Mouse (Mus musculus): ENCODE measurements around the gene Cblc. TPM values are rescaled to one million over a fixed set of nuclear protein-coding genes. Genes with fewer than 3 reads are reported as not detected.

Cblc gene
- 0.75 and 1.3 TPM in 2 replicates for polyA plus RNA-seq (2014; fragmentation: Nextera tagmentation; extraction: Ambion mirVana)

DNA sequence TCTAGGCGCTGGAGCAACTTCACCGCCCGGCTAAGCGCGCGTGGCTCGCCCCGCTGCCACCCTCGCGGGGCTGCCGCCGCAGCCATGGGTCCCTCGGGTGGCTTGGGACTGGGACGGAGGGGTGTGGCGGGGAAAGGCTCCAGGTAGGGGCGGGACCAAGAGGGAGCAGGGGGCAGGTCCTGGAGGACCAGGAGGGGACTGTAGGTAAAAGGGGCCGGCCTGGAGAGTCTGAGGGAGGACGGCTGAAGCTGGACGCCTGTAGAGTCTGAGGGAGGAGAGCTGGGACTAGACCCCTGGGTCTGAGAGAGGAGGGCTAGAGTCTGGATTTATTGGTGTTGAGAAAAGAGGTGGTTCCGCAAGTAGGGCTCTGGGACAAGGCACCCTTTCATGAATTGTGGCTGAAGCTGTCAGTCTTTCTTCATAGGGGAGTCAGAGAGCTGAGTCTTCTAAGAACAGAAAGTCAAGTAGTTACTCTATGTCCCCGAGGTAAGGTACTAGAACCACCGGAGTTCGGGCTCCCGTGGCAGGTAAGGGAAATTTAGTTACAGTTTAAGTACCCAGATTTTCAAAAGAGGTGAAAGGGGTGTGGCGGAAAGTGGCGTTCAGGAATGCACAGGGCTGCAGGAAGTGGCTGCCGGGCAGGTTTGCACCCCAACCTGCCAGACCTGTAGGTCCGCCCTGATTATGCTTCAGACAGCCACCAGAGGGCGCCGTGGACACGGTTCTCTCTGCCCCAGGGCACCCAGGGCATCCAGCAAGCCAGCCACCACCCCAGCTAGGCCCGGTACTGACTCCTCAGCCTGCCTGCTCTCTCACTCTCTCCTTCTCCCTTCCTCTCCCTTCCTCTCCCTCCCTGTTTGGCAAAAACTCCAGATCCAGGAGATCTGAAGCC is at the start of gene Cblc:
Cblc (minus strand) TSS at position 113 of the 892 bp plus-strand sequence.
- Histone ChIP-seq H3K4me1 (ENCODE audit: control insufficient read depth, insufficient read depth, low read length) (no peaks in the 10 kb centered on the region), H3K9me3 (ENCODE audit: control insufficient read depth, low read length) (no peaks in the 10 kb centered on the region; the same call in 1 of the 2 replicates), H3K27ac (replicated peaks; ENCODE audit: low read depth, low read length) (no peak within 1 kb of the TSS), H3K27me3 (ENCODE audit: control insufficient read depth, insufficient read depth, low read length) (peaks cover 18% of the 10 kb centered on the region), H3K4me3 (ENCODE audit: low read depth, low read length) (no peak within 1 kb of the TSS), H3K9ac (ENCODE audit: low read length) (no peak within 1 kb of the TSS), H3K4me2 (ENCODE audit: low read depth, severe bottlenecking) (peak within 1 kb of the TSS; percentile 23; the same call in 1 of the 2 replicates), H3K36me3 (ENCODE audit: control insufficient read depth, insufficient read depth, low read length) (no peaks in the 10 kb centered on the region)
- no peak; the same call in 1 of the 2 replicates for ATAC-seq (ENCODE audit: insufficient number of reproducible peaks, low FRiP score, low TSS enrichment, low read depth)
- 2% methylated on average over 31 of the region's 32 CpGs for WGBS
- DNase-seq (ENCODE audit: low spot score) = peak; percentile 85

DNA sequence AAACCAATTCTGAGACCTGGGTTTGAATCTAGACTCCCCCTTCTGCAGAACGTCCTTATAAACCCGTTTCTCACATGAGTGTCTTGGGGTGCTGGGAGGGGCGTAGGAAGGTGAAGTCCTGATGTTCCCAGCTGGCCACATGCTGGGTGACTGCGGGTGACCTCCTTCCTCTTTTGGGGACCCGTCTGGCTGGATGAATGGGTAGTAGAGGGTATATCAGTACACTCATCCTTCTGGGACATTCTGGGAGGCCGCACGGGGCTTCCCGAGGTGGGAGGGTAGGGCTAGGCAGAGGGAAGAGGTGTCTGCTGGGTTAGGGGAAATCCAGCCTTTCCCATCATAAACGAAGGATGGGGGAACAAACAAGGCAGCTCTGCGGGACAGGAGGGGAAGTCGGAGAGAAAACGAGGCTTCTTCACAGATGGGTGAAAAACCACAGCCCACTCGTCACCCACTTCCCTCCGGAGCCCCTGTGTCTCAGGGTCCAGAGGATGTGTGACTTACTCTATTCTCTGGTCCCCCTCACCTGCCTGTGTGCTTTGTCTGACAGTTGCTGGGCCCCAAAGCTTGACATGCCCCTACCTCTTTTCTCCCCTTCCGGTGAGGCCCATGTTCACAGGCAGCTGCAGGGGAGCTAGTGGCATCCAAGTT is 48.0 kb upstream of the Cblc start:
- WGBS = 65% methylated on average over 15 of the region's 15 CpGs
- Histone ChIP-seq H3K27ac (replicated peaks; ENCODE audit: low read depth, low read length) (no peak overlapping the region), H3K9ac (ENCODE audit: low read length) (no peak overlapping the region), H3K4me3 (ENCODE audit: low read depth, low read length) (no peak overlapping the region), H3K36me3 (ENCODE audit: control insufficient read depth, insufficient read depth, low read length) (no peaks in the 10 kb centered on the region), H3K9me3 (ENCODE audit: control insufficient read depth, low read length) (no peaks in the 10 kb centered on the region), H3K4me2 (ENCODE audit: low read depth, severe bottlenecking) (no peak overlapping the region), H3K27me3 (ENCODE audit: control insufficient read depth, insufficient read depth, low read length) (peaks cover 6% of the 10 kb centered on the region), H3K4me1 (ENCODE audit: control insufficient read depth, insufficient read depth, low read length) (no peaks in the 10 kb centered on the region)
- no peak for ATAC-seq (ENCODE audit: insufficient number of reproducible peaks, low FRiP score, low TSS enrichment, low read depth)
- no peak for DNase-seq (ENCODE audit: low spot score)

DNA sequence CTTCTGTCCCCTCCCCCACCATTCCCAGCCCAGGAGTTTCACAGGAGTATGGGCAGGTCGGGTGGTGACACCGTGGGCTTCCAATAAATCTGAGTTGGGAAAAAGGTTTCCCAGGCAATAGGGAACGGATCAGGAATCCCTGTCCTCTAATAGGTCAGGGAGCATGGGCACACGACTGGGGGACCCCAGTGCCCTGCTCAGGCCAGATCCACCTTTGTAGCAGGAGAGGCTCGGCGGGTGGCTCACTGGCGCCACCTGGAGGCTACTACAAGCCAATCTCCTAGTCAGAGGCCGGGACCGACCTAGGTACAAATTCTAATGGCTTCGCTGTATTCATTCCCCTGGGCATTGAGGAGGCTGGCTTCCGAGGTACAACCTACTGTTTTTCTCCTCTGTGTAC is 47.0 kb upstream of the Cblc start:
- H3K9me3 ChIP-seq (ENCODE audit: control insufficient read depth, low read length) = no peaks in the 10 kb centered on the region
- 4% methylated on average over 11 of the region's 11 CpGs for WGBS
- H3K36me3 ChIP-seq (ENCODE audit: control insufficient read depth, insufficient read depth, low read length) = no peaks in the 10 kb centered on the region
- DNase-seq (ENCODE audit: low spot score) = peak; percentile 80
- no peak overlapping the region for H3K27ac ChIP-seq (replicated peaks; ENCODE audit: low read depth, low read length)
- no peak overlapping the region for H3K9ac ChIP-seq (ENCODE audit: low read length)
- H3K4me3 ChIP-seq (ENCODE audit: low read depth, low read length) = no peak overlapping the region
- 0 out of 2 replicates have a peak, but pooled peaks have one; percentile 24 for ATAC-seq (ENCODE audit: insufficient number of reproducible peaks, low FRiP score, low TSS enrichment, low read depth)
- peaks cover 6% of the 10 kb centered on the region for H3K27me3 ChIP-seq (ENCODE audit: control insufficient read depth, insufficient read depth, low read length)
- no peak overlapping the region for H3K4me2 ChIP-seq (ENCODE audit: low read depth, severe bottlenecking)
- H3K4me1 ChIP-seq (ENCODE audit: control insufficient read depth, insufficient read depth, low read length) = no peaks in the 10 kb centered on the region

DNA sequence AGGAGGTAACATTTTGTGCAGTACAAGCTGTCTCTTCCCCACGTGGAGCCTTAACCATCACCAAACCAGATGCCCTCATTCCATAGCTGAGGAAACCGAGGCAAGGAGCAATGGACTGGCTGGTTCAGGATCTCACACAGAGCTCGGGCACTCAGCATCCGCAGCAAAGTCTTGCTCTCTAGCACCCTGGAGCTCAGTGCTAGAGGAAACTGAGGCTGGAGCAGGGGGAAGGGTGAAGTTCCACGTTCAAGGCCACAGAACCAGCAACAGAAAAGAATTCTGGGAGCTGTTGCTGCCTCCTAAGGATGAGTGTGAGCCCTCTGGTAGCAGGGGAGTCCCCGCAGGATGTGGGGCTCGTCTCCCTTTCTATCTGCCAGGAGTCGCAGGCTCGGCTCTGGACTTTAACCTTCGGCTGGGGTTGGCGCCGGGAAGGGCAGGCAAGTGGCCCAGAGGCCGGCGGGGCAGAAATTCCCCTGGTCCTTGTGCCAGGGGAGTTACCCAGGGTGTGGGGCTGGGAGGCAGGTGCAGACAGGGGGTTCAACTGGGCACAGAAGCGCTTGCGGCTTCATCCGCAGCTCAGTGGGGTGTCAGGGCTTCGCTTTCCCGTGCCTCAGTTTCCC is 46.4 kb upstream of the Cblc start:
- no peaks in the 10 kb centered on the region for H3K9me3 ChIP-seq (ENCODE audit: control insufficient read depth, low read length)
- no peak overlapping the region for H3K4me3 ChIP-seq (ENCODE audit: low read depth, low read length)
- H3K27me3 ChIP-seq (ENCODE audit: control insufficient read depth, insufficient read depth, low read length) = peaks cover 6% of the 10 kb centered on the region
- no peak overlapping the region for H3K9ac ChIP-seq (ENCODE audit: low read length)
- WGBS = 27% methylated on average over 19 of the region's 19 CpGs
- no peaks in the 10 kb centered on the region for H3K4me1 ChIP-seq (ENCODE audit: control insufficient read depth, insufficient read depth, low read length)
- DNase-seq (ENCODE audit: low spot score) (no peak), ATAC-seq (ENCODE audit: insufficient number of reproducible peaks, low FRiP score, low TSS enrichment, low read depth) (no peak)
- H3K36me3 ChIP-seq (ENCODE audit: control insufficient read depth, insufficient read depth, low read length) = no peaks in the 10 kb centered on the region
- H3K4me2 ChIP-seq (ENCODE audit: low read depth, severe bottlenecking) = no peak overlapping the region
- no peak overlapping the region for H3K27ac ChIP-seq (replicated peaks; ENCODE audit: low read depth, low read length)

DNA sequence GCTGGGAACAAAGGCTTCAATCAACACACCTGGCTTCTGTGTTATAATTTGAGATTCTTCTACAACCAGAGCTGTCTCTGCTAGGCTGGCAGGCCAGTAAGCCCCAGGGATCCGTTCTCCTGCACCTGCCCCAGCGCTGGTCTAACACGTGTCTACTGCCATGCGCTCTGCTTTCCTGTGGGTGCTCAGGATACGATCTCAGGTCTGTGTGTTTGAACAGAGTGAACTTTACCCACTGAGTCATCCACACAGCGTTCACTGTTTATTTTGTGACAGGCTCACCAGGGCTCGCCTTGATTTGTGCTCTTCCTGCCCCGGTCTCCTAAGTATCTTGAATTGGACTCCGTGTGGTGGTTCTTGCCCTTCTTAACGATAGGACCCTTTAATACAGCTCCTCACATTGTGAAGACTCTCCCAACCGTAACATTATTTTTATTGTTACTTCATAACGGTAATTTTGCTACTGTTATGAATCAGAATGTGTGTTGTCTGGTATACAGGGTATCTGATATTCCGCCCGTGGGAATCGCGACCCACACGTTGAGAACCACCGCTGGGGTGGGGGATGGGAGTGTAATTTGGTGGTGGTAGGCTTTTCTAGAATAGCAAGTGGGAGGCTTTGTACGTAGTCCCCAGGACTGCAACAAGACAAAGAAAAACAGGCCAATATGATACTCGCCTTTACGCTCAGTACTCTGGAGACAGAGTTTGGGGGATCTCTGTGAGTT is 45.2 kb upstream of the Cblc start:
- no peak overlapping the region for H3K4me2 ChIP-seq (ENCODE audit: low read depth, severe bottlenecking)
- no peaks in the 10 kb centered on the region for H3K36me3 ChIP-seq (ENCODE audit: control insufficient read depth, insufficient read depth, low read length)
- DNase-seq (ENCODE audit: low spot score) (no peak), ATAC-seq (ENCODE audit: insufficient number of reproducible peaks, low FRiP score, low TSS enrichment, low read depth) (no peak)
- peaks cover 6% of the 10 kb centered on the region for H3K27me3 ChIP-seq (ENCODE audit: control insufficient read depth, insufficient read depth, low read length)
- H3K9me3 ChIP-seq (ENCODE audit: control insufficient read depth, low read length) = no peaks in the 10 kb centered on the region
- no peak overlapping the region for H3K27ac ChIP-seq (replicated peaks; ENCODE audit: low read depth, low read length)
- WGBS = 83% methylated on average over 21 of the region's 21 CpGs
- H3K4me3 ChIP-seq (ENCODE audit: low read depth, low read length) = no peak overlapping the region
- H3K9ac ChIP-seq (ENCODE audit: low read length) = no peak overlapping the region
- no peaks in the 10 kb centered on the region for H3K4me1 ChIP-seq (ENCODE audit: control insufficient read depth, insufficient read depth, low read length)

DNA sequence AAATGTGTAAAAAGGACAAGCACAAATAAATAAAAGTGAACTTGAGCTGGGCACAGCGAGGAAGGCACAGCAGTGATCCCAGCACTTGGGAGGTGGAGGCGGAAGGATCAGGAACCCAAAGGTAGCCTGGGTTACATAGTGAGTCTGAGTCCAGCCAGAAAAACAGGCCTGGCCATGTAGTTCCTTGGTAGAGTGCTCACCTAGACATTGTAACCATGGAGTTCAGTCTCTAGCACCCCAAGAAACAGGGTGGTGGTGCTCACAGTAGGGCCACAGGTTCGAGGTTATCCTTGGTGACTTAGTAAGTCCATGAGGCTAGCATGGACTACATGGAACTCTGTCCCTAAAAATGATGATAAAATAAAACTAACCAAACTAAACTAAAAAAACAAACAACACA is 44.3 kb upstream of the Cblc start:
- Histone ChIP-seq H3K4me3 (ENCODE audit: low read depth, low read length) (no peak overlapping the region), H3K4me2 (ENCODE audit: low read depth, severe bottlenecking) (no peak overlapping the region), H3K9ac (ENCODE audit: low read length) (no peak overlapping the region), H3K9me3 (ENCODE audit: control insufficient read depth, low read length) (no peaks in the 10 kb centered on the region), H3K4me1 (ENCODE audit: control insufficient read depth, insufficient read depth, low read length) (no peaks in the 10 kb centered on the region), H3K27me3 (ENCODE audit: control insufficient read depth, insufficient read depth, low read length) (peaks cover 6% of the 10 kb centered on the region), H3K36me3 (ENCODE audit: control insufficient read depth, insufficient read depth, low read length) (no peaks in the 10 kb centered on the region), H3K27ac (replicated peaks; ENCODE audit: low read depth, low read length) (no peak overlapping the region)
- no peak for DNase-seq (ENCODE audit: low spot score)
- no peak for ATAC-seq (ENCODE audit: insufficient number of reproducible peaks, low FRiP score, low TSS enrichment, low read depth)
- WGBS = 78% methylated on average over 3 of the region's 3 CpGs

DNA sequence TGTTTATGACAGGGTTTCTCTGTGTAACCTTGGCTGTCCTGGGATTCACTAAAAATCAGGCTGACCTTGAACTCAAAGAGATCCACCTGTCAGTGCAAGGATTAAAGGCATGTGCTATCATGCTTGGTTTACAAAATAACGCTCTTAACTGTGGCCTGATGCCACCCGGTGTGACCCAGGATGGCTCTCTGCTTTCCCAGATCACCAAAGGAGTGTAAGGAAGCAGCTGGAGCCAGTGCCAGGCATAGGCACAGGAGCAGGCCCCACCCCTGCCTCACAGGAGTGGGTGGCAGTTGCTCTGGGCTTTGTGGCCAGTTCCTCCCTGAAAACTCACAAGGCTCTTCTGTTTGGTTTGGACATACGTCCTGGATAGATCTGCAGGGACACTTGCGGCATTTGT is 43.8 kb upstream of the Cblc start:
- ATAC-seq (ENCODE audit: insufficient number of reproducible peaks, low FRiP score, low TSS enrichment, low read depth) = no peak
- Histone ChIP-seq H3K27ac (replicated peaks; ENCODE audit: low read depth, low read length) (no peak overlapping the region), H3K9ac (ENCODE audit: low read length) (no peak overlapping the region), H3K27me3 (ENCODE audit: control insufficient read depth, insufficient read depth, low read length) (peaks cover 6% of the 10 kb centered on the region), H3K36me3 (ENCODE audit: control insufficient read depth, insufficient read depth, low read length) (no peaks in the 10 kb centered on the region), H3K9me3 (ENCODE audit: control insufficient read depth, low read length) (no peaks in the 10 kb centered on the region), H3K4me3 (ENCODE audit: low read depth, low read length) (no peak overlapping the region), H3K4me1 (ENCODE audit: control insufficient read depth, insufficient read depth, low read length) (no peaks in the 10 kb centered on the region), H3K4me2 (ENCODE audit: low read depth, severe bottlenecking) (no peak overlapping the region)
- no peak for DNase-seq (ENCODE audit: low spot score)
- 78% methylated on average over 4 of the region's 4 CpGs for WGBS

DNA sequence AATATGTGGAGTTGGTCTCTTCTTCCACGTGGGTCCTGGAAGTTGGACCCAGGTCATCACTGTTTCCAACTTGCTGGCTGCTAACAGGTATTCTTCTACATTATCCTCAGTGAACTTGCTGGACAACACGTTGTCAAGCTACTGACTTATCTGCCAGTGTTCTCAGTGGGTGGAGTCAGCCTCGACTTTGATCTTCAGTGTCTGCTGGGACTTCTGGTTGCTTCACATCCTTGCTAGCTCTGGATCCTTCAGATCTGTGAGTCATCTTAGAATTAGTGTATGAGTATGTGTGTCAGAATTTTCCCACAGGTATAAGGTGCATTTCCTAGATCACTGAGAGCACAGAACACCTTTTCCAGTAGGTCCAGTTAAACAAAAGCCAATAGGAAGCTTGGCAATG is 40.2 kb upstream of the Cblc start:
- Histone ChIP-seq H3K27ac (replicated peaks; ENCODE audit: low read depth, low read length) (no peak overlapping the region), H3K4me2 (ENCODE audit: low read depth, severe bottlenecking) (no peak overlapping the region), H3K27me3 (ENCODE audit: control insufficient read depth, insufficient read depth, low read length) (no peaks in the 10 kb centered on the region; the same call in 1 of the 2 replicates), H3K9ac (ENCODE audit: low read length) (no peak overlapping the region), H3K9me3 (ENCODE audit: control insufficient read depth, low read length) (no peaks in the 10 kb centered on the region), H3K36me3 (ENCODE audit: control insufficient read depth, insufficient read depth, low read length) (no peaks in the 10 kb centered on the region), H3K4me3 (ENCODE audit: low read depth, low read length) (no peak overlapping the region), H3K4me1 (ENCODE audit: control insufficient read depth, insufficient read depth, low read length) (no peaks in the 10 kb centered on the region)
- no peak for DNase-seq (ENCODE audit: low spot score)
- WGBS = 72% methylated on average over 3 of the region's 3 CpGs
- no peak for ATAC-seq (ENCODE audit: insufficient number of reproducible peaks, low FRiP score, low TSS enrichment, low read depth)

Measured in limb, embryonic 11.5 days (tissue).